Comparison of ENCODE assay signal across 17 mouse cellular contexts in the genomic region with DNA sequence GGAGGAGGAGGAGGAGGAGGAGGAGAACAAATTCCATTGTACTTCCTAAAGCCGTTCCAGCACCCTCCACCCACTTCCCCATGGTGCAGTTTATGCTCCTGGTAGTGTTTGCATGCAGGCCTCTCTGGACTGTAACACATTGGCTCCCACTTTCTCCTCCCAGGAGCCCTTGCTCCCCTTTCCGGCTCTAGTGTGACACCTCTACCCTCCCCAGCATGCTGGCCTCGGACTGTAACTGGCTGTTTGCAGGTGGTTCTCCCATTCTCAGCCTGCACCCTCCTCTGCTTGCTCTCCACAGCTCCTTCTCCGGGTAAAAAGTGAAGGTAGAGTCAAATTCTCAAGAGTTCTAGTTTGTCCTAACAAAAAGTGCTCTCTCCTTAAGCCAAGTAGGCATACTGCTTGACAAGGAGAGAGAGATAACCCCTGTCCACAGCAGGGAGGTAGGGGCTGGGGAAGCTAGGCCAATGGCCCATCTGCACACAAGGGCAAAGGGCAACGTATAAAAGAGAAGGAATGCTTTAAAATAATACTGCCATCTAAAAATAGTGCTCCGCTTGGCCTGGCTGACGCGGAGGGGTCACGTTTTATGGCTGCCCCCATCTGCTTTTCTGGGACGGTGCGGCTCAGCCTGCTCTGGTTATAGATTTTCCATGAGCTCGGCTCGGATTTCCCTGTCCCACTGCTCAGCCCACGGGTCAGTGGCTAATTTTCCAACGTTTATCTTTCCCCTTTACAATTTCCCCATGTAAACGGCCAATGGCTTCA.
DNase-seq lines count a peak whose midpoint lies in the region; ATAC-seq and TF ChIP-seq lines count a peak whose summit lies in the region.
"Had no signal": no experiment of that assay in that cellular context is flagged by ENCODE, and none has a peak within 500 bp of the region (broad histone marks: within the 10 kb centered on the region; RNA-seq: fewer than 3 reads in every experiment).

No protein-coding gene starts in this region.

- no peak for ATAC-seq in liver, postnatal 0 days
- ATAC-seq in limb, embryonic 15.5 days (ENCODE audit: insufficient number of reproducible peaks, low FRiP score, low TSS enrichment, low read depth) = peak; percentile 54; the same call in 1 of the 2 replicates
- ATAC-seq: forebrain, postnatal 0 days had no signal

- no peak overlapping the region for H3K4me3 ChIP-seq in liver, postnatal 0 days (ENCODE audit: low read depth, low read length)
- H3K4me3 ChIP-seq in limb, embryonic 15.5 days = no peak overlapping the region
- H3K4me3 ChIP-seq: heart, embryonic 15.5 days; left cerebral cortex, adult 2 months; neural tube, embryonic 12.5 days had no signal

- H3K36me3 ChIP-seq in liver, postnatal 0 days (replicated peaks; ENCODE audit: insufficient read depth, low read length) = no peaks in the 10 kb centered on the region
- no peaks in the 10 kb centered on the region for H3K36me3 ChIP-seq in limb, embryonic 15.5 days
- H3K36me3 ChIP-seq: heart, embryonic 15.5 days; neural tube, embryonic 12.5 days had no signal

- no peaks in the 10 kb centered on the region for H3K9me3 ChIP-seq in liver, postnatal 0 days (ENCODE audit: low read length)
- H3K9me3 ChIP-seq in limb, embryonic 15.5 days = no peaks in the 10 kb centered on the region
- H3K9me3 ChIP-seq: heart, embryonic 15.5 days; neural tube, embryonic 12.5 days had no signal

- no peak overlapping the region for H3K9ac ChIP-seq in liver, postnatal 0 days (replicated peaks)
- no peak overlapping the region for H3K9ac ChIP-seq in limb, embryonic 15.5 days
- H3K9ac ChIP-seq: forebrain, postnatal 0 days; heart, embryonic 15.5 days; hindbrain, embryonic 14.5 days; liver, embryonic 14.5 days; neural tube, embryonic 12.5 days had no signal

- TF ChIP-seq EP300 in liver, postnatal 0 days (IDR thresholded peaks at IDR 0.05; ENCODE audit: low read depth) = no peak

- WGBS in liver, postnatal 0 days (ENCODE audit: insufficient replicate concordance) = 46% methylated on average over 16 of the region's 16 CpGs
- 18% methylated on average over 16 of the region's 16 CpGs for WGBS in limb, embryonic 15.5 days

- H3K27ac ChIP-seq in liver, postnatal 0 days (ENCODE audit: low read depth) = no peak overlapping the region
- H3K27ac ChIP-seq in limb, embryonic 15.5 days = peak overlapping the region; percentile 54
- H3K27ac ChIP-seq: heart, embryonic 15.5 days; hindbrain, embryonic 14.5 days; left cerebral cortex, adult 2 months; liver, embryonic 14.5 days; neural tube, embryonic 12.5 days had no signal

- TF ChIP-seq CTCF in liver, postnatal 0 days (IDR thresholded peaks at IDR 0.05; ENCODE audit: low read depth) = no peak

- no peaks in the 10 kb centered on the region for H3K27me3 ChIP-seq in liver, postnatal 0 days (ENCODE audit: insufficient read depth, low read length)
- H3K27me3 ChIP-seq in limb, embryonic 15.5 days = no peaks in the 10 kb centered on the region
- H3K27me3 ChIP-seq: heart, embryonic 15.5 days; neural tube, embryonic 12.5 days had no signal

- H3K4me2 ChIP-seq in liver, postnatal 0 days (ENCODE audit: low read depth, low read length) = no peak overlapping the region
- H3K4me2 ChIP-seq in limb, embryonic 15.5 days = no peak overlapping the region
- H3K4me2 ChIP-seq: heart, embryonic 15.5 days; hindbrain, embryonic 14.5 days; neural tube, embryonic 12.5 days had no signal

- H3K4me1 ChIP-seq in liver, postnatal 0 days (ENCODE audit: insufficient read depth) = no peaks in the 10 kb centered on the region
- H3K4me1 ChIP-seq in limb, embryonic 15.5 days = peaks cover 11% of the 10 kb centered on the region
- H3K4me1 ChIP-seq: heart, embryonic 15.5 days; neural tube, embryonic 12.5 days had no signal

- peak; percentile 8 for DNase-seq in liver, postnatal 0 days
- DNase-seq in liver = no peak
- DNase-seq in forelimb bud, embryonic 11.5 days (ENCODE audit: low read depth, low spot score) = peak; percentile 36
- peak; percentile 69 for DNase-seq in kidney, postnatal 10 days
- no peak for DNase-seq in B cell, adult 2 months
- DNase-seq in heart, adult 9 months (ENCODE audit: low spot score in 2 of 2) = no peak
- DNase-seq in thymus, postnatal 0 days (ENCODE audit: low spot score) = no peak
- DNase-seq: cerebellum, postnatal 25 days; forebrain, postnatal 0 days; lung, postnatal 14 days; midbrain, embryonic 14.5 days had no signal

Comparison
In these comparisons a context has a peak if more than half of its experiments do, and no peak if none do; other contexts are left out.
1. DNase-seq: peak in liver, postnatal 0 days (single experiment), forelimb bud, embryonic 11.5 days (single experiment) and kidney, postnatal 10 days (single experiment); none in liver (single experiment), B cell, adult 2 months (0 of 2), heart, adult 9 months (0 of 2) and thymus, postnatal 0 days (single experiment).